Comparison of ENCODE assay signal across 29 mouse cellular contexts in genomic region chr7:100283298-100283697, GRCm38 (mm10). TPM values are rescaled to one million over a fixed set of nuclear protein-coding genes. Genes with fewer than 3 reads are reported as not detected.
DNase-seq lines count a peak whose midpoint lies in the region; ATAC-seq and TF ChIP-seq lines count a peak whose summit lies in the region.
"Had no signal": no experiment of that assay in that cellular context is flagged by ENCODE, and none has a peak within 500 bp of the region (broad histone marks: within the 10 kb centered on the region; RNA-seq: fewer than 3 reads in every experiment).

No protein-coding gene starts in this region.

- H3K27ac ChIP-seq in limb, embryonic 14.5 days (replicated peaks; ENCODE audit: low read depth, low read length), result no peak overlapping the region
- no peak overlapping the region for H3K27ac ChIP-seq in limb, embryonic 10.5 days
- 0 out of 2 replicates have a peak overlapping the region, but pooled peaks have one; percentile 19 for H3K27ac ChIP-seq in cortical plate, adult 2 months (ENCODE audit: insufficient read depth, low read length)
- H3K27ac ChIP-seq: heart, embryonic 10.5 days; heart, embryonic 15.5 days; hindbrain, embryonic 12.5 days; kidney, embryonic 15.5 days; limb, embryonic 12.5 days; liver, embryonic 12.5 days; macrophage; midbrain, embryonic 12.5 days; neural tube, embryonic 13.5 days had no signal

- no peaks in the 10 kb centered on the region for H3K36me3 ChIP-seq in limb, embryonic 14.5 days (ENCODE audit: control insufficient read depth, insufficient read depth, low read length)
- no peaks in the 10 kb centered on the region for H3K36me3 ChIP-seq in limb, embryonic 10.5 days
- H3K36me3 ChIP-seq: heart, embryonic 10.5 days; heart, embryonic 15.5 days; hindbrain, embryonic 12.5 days; kidney, embryonic 15.5 days; limb, embryonic 12.5 days; liver, embryonic 12.5 days; midbrain, embryonic 12.5 days; neural tube, embryonic 13.5 days had no signal

- no peak for DNase-seq in frontal cortex, postnatal 36 days (ENCODE audit: low spot score in 2 of 2)
- DNase-seq in limb, embryonic 14.5 days (ENCODE audit: low spot score), result peak; percentile 5
- no peak for DNase-seq in limb, embryonic 10.5 days (ENCODE audit: low spot score)
- peak; percentile 69 for DNase-seq in brain, adult 2 months (ENCODE audit: low read depth, low spot score)
- DNase-seq in lung, postnatal 10 days, result no peak
- no peak for DNase-seq in urinary bladder, adult 2 months (ENCODE audit: low spot score)
- DNase-seq: adrenal gland, postnatal 14 days; cerebellum, adult 18-20 months; cerebellum, postnatal 10 days; gastrocnemius, postnatal 14 days; kidney, adult 11 months; kidney, postnatal 25 days; liver, postnatal 0 days; thymus, postnatal 4 days had no signal

- H3K9me3 ChIP-seq in limb, embryonic 14.5 days (ENCODE audit: control insufficient read depth, low read length), result no peaks in the 10 kb centered on the region
- no peaks in the 10 kb centered on the region for H3K9me3 ChIP-seq in limb, embryonic 10.5 days (replicated peaks)
- H3K9me3 ChIP-seq: heart, embryonic 10.5 days; heart, embryonic 15.5 days; hindbrain, embryonic 12.5 days; kidney, embryonic 15.5 days; limb, embryonic 12.5 days; liver, embryonic 12.5 days; midbrain, embryonic 12.5 days; neural tube, embryonic 13.5 days had no signal

- H3K27me3 ChIP-seq in limb, embryonic 14.5 days (ENCODE audit: control insufficient read depth, insufficient read depth, low read length), result no peaks in the 10 kb centered on the region
- peaks cover 49% of the 10 kb centered on the region for H3K27me3 ChIP-seq in limb, embryonic 10.5 days (ENCODE audit: low read depth, poor library complexity, severe bottlenecking)
- H3K27me3 ChIP-seq: heart, embryonic 15.5 days had no signal

- no peak overlapping the region for H3K4me2 ChIP-seq in limb, embryonic 14.5 days (replicated peaks; ENCODE audit: low read depth, low read length, severe bottlenecking)
- H3K4me2 ChIP-seq: heart, embryonic 15.5 days; hindbrain, embryonic 12.5 days; kidney, embryonic 15.5 days; limb, embryonic 12.5 days; liver, embryonic 12.5 days; midbrain, embryonic 12.5 days; neural tube, embryonic 13.5 days had no signal

- WGBS in limb, embryonic 14.5 days, result 14% methylated on average over 3 of the region's 3 CpGs
- 37% methylated on average over 3 of the region's 3 CpGs for WGBS in limb, embryonic 10.5 days

- no peak for TF ChIP-seq CTCF in cortical plate, adult 2 months (IDR thresholded peaks at IDR 0.05; ENCODE audit: extremely low read depth, insufficient read depth, low read length)

- no peak overlapping the region for H3K9ac ChIP-seq in limb, embryonic 14.5 days (ENCODE audit: low read depth, low read length, severe bottlenecking)
- H3K9ac ChIP-seq: heart, embryonic 15.5 days; hindbrain, embryonic 12.5 days; kidney, embryonic 15.5 days; limb, embryonic 12.5 days; liver, embryonic 12.5 days; liver, postnatal 0 days; midbrain, embryonic 12.5 days; neural tube, embryonic 13.5 days had no signal

- H3K4me1 ChIP-seq in limb, embryonic 14.5 days (ENCODE audit: control insufficient read depth, insufficient read depth, low read length), result peaks cover 25% of the 10 kb centered on the region
- H3K4me1 ChIP-seq in limb, embryonic 10.5 days, result peaks cover 24% of the 10 kb centered on the region
- H3K4me1 ChIP-seq in cortical plate, adult 2 months (ENCODE audit: control insufficient read depth, insufficient read depth, low read length), result peaks cover 7% of the 10 kb centered on the region; the same call in 1 of the 2 replicates

- ATAC-seq in frontal cortex, adult (ENCODE audit: low TSS enrichment), result peak; percentile 60
- no peak for ATAC-seq in limb, embryonic 14.5 days (ENCODE audit: low FRiP score, low read depth)
- ATAC-seq: CD4-positive, CD25-positive, alpha-beta regulatory T cell, adult 4 months; forebrain, embryonic 16.5 days; inflammation-experienced regulatory T-cells, adult 6 months; liver, embryonic 12.5 days; liver, postnatal 0 days had no signal

- H3K4me3 ChIP-seq in limb, embryonic 14.5 days (replicated peaks; ENCODE audit: low read length), result no peak overlapping the region
- H3K4me3 ChIP-seq in limb, embryonic 10.5 days, result no peak overlapping the region
- H3K4me3 ChIP-seq in cortical plate, adult 2 months (ENCODE audit: insufficient read depth, low read length), result no peak overlapping the region
- H3K4me3 ChIP-seq: heart, embryonic 10.5 days; heart, embryonic 15.5 days; hindbrain, embryonic 12.5 days; kidney, embryonic 15.5 days; limb, embryonic 12.5 days; liver, embryonic 12.5 days; midbrain, embryonic 12.5 days; myocyte; neural tube, embryonic 13.5 days had no signal

- no peak for TF ChIP-seq POLR2A in limb, embryonic 14.5 days (IDR thresholded peaks at IDR 0.05; ENCODE audit: borderline replicate concordance, extremely low read depth, insufficient read depth, insufficient read length)
- TF ChIP-seq POLR2A in cortical plate, adult 2 months (IDR thresholded peaks at IDR 0.05; ENCODE audit: extremely low read depth, insufficient read depth, low read length), result no peak

RNA-seq across cellular contexts. Expression of gene P4ha3, which starts 2.0 kb away (rescaled TPM):
- 48.7 and 66.0 TPM in 2 replicates for polyA plus RNA-seq in limb, embryonic 14.5 days (2012; rRNA removed)
- 28.1 and 30.7 TPM in 2 replicates for polyA plus RNA-seq in limb, embryonic 14.5 days (2014; fragmentation: Nextera tagmentation; extraction: Ambion mirVana)
- polyA plus RNA-seq in limb, embryonic 10.5 days (2016; fragmentation: Nextera tagmentation; extraction: Ambion mirVana), result 1.1 and 2.4 TPM in 2 replicates
- polyA plus RNA-seq in cortical plate, adult 2 months (2012; rRNA removed), result 3.1 and 3.7 TPM in 2 replicates
- 1.2 and 2.0 TPM in 2 replicates for polyA plus RNA-seq in urinary bladder, adult 2 months (2012; rRNA removed)
- polyA plus RNA-seq: CD4-positive, CD25-positive, alpha-beta regulatory T cell, adult 4 months had no signal

RNA-seq across cellular contexts. Expression of gene Pgm2l1, which starts 56.1 kb away (rescaled TPM):
- polyA plus RNA-seq in limb, embryonic 14.5 days (2012; rRNA removed), result 4.9 and 5.1 TPM in 2 replicates
- polyA plus RNA-seq in limb, embryonic 14.5 days (2014; fragmentation: Nextera tagmentation; extraction: Ambion mirVana), result 3.2 and 4.1 TPM in 2 replicates
- 1.9 and 3.3 TPM in 2 replicates for polyA plus RNA-seq in limb, embryonic 10.5 days (2016; fragmentation: Nextera tagmentation; extraction: Ambion mirVana)
- 91.0 and 97.7 TPM in 2 replicates for polyA plus RNA-seq in cortical plate, adult 2 months (2012; rRNA removed)
- 4.9 and 5.2 TPM in 2 replicates for polyA plus RNA-seq in urinary bladder, adult 2 months (2012; rRNA removed)

Comparison
In these comparisons a context has a peak if more than half of its experiments do, and no peak if none do; other contexts are left out.
1. DNase-seq: peak in limb, embryonic 14.5 days (single experiment) and brain, adult 2 months (single experiment); none in frontal cortex, postnatal 36 days (0 of 2), limb, embryonic 10.5 days (single experiment), lung, postnatal 10 days (single experiment) and urinary bladder, adult 2 months (single experiment).
2. RNA of gene Pgm2l1, which starts 56.1 kb away (polyA plus RNA-seq): 91.0 to 97.7 TPM in cortical plate, adult 2 months; 3.2 to 5.1 TPM in limb, embryonic 14.5 days, 4.9 to 5.2 TPM in urinary bladder, adult 2 months and 1.9 to 3.3 TPM in limb, embryonic 10.5 days; every median in the first group is over 10 times any median in the second.